Mouse (Mus musculus): ENCODE measurements around the gene Mup12. TPM values are rescaled to one million over a fixed set of nuclear protein-coding genes. Genes with fewer than 3 reads are reported as not detected.
"Not testable (repeated sequence)": the region's sequence is repeated elsewhere in the genome, so short reads cannot be mapped to it uniquely, and the experiment has no call there.

Gene Mup12
- polyA plus RNA-seq (2015; fragmentation: Nextera tagmentation; extraction: Ambion mirVana), result not detected in 2 replicates

- H3K4me1 ChIP-seq (ENCODE audit: control insufficient read depth, insufficient read depth, low read length); H3K9ac ChIP-seq (ENCODE audit: low read length); ATAC-seq (ENCODE audit: insufficient read depth, low FRiP score); H3K4me3 ChIP-seq (replicated peaks; ENCODE audit: low read length); H3K9me3 ChIP-seq (replicated peaks; ENCODE audit: control insufficient read depth, low read length); H3K36me3 ChIP-seq (ENCODE audit: control insufficient read depth, insufficient read depth, low read length); H3K27me3 ChIP-seq (ENCODE audit: control insufficient read depth, insufficient read depth, low read length); H3K27ac ChIP-seq (ENCODE audit: low read length); H3K4me2 ChIP-seq (ENCODE audit: low read depth, low read length): not testable (repeated sequence)
- 88% methylated on average over 3 of the region's 4 CpGs for WGBS
These were observed at the start of gene Mup12 for GRCm38 (mm10) chr4:60741226-60741625. TSS of gene Mup12 (minus strand) at chr4:60741326.

Other genes with a start within 250 kb of the Mup12 start
- not detected in 2 replicates for gene Mup1, start 239.4 kb downstream of the Mup12 start, polyA plus RNA-seq (2015; fragmentation: Nextera tagmentation; extraction: Ambion mirVana)
- not detected in 2 replicates for gene Mup10, start 159.1 kb downstream of the Mup12 start, polyA plus RNA-seq (2015; fragmentation: Nextera tagmentation; extraction: Ambion mirVana)
- gene Mup11, start 78.9 kb downstream of the Mup12 start, polyA plus RNA-seq (2015; fragmentation: Nextera tagmentation; extraction: Ambion mirVana), result not detected in 2 replicates
- gene Mup22, start 80.1 kb upstream of the Mup12 start, polyA plus RNA-seq (2015; fragmentation: Nextera tagmentation; extraction: Ambion mirVana), result not detected in 2 replicates

Measured in stomach, embryonic 16.5 days (tissue).